Mouse (Mus musculus) c-Kit-negative CD71-positive TER-119-positive erythroid progenitor cells, embryonic 14.5 days (primary cell): ENCODE measurements around the gene Aagab.

Experiments
- DNase-seq: peaks from one replicate; pipeline ENCODE4 v3.0.0-alpha.2; 2013; ENCODE audit warnings: low read depth, low spot score

Gene Aagab

GRCm38 (mm10) chr9:63647581-63648519, 45.4 kb downstream of the Aagab start:
- DNase-seq: no peak

GRCm38 (mm10) chr9:63648520-63648918, 46.1 kb downstream of the Aagab start:
- DNase-seq: no peak

DNA sequence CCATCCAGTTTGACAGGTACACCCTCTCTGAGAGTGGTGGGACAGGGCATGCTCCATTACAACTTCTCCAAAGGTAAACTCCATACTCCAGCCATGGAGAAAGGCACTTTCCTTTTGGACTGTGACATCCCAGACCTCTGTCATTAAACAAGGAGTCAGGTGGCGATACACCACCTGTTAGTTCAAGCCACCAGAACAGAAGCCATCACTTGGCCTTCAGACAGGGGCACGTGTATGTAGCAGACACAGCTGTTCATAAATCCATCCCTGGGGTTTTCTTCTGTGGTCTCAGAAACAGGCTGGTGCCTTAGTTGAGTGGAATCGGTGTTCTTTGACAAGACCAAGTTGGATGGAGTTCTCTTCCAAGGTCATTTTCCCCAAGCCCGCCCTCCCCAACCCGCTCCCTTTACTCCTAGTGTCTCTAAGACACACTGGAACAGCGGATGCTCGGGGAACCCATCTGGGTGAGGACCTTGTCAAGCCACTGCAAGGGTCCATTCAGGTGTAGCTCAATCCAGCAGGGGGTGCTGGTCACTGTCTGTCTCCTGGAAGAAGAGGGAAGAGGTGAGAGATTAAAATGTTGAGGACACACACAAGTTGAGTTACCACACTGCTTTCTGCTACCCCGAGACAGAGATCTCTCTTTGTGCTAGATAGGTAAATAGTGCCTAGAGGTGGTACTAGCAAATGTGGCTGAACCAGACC, 47.5 kb downstream of the Aagab start:
- no peak for DNase-seq

DNA sequence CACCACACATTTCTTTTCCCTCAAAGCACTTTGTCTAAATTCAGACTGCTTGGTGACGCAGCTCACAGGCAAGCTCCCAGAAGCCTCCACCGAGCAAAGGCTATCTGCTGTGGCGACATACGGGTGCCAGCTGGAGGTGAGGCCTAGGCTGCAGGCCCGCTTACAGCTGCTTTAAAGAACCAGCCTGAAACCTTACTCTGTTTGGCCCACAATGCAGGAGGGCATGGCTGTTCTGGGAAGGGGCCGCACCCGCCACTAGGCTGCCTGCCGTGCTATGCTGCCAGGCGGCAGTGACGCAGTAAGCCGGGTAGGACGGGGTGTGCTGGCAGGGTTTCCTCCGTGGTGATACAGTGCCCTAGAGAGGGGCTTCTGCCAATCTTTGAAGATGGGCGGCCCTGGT, 48.4 kb downstream of the Aagab start:
- no peak for DNase-seq

- DNase-seq: no peak
These were observed 49.1 kb downstream of the Aagab start for GRCm38 (mm10) chr9:63651594-63651993.

DNA sequence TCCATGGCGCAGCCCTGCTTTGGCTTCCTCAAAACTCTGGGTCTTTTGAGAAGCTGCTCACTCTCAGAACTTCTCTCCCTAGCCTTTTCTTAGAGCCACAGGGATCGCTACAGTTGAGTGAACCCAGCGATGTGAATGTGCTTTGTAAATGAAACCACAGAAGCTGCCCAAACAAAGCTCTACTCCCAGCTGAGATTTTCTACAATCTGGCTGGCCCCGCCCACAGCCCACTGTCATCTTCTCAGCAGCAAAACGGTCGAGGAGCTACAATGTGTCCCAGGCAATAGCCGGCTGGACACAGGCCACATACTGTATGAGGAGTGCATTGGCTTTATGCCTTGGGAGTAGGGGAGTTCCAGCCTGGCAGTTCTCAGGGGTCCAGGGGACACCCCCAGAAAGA, 51.2 kb downstream of the Aagab start:
- DNase-seq: no peak

- no peak for DNase-seq
These were observed 52.1 kb downstream of the Aagab start for GRCm38 (mm10) chr9:63654575-63654974.

GRCm38 (mm10) chr9:63655092-63655491, 52.6 kb downstream of the Aagab start:
- no peak for DNase-seq

GRCm38 (mm10) chr9:63657167-63657566, 54.7 kb downstream of the Aagab start:
- DNase-seq: no peak

GRCm38 (mm10) chr9:63658436-63658835, 56.0 kb downstream of the Aagab start:
- DNase-seq: no peak

DNA sequence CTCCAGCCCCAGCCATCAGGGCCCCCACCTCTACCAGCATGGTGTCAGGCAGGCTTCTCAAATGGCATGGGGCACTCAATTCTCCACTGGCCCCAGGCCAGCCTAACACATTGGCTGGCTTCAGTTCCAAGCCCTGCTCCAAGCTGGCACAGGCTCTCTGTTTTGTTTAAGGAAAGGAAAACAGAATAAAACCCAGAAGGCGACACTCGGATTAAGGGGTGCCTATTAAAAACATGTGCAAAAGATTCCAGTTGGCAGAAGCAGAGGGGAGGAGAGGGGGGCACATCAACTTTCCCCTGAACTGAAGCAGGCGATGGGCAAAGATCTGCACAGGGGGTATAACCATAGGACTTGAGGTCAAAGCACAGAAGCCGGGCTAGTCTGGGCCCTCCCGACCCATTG, 56.5 kb downstream of the Aagab start:
- DNase-seq: no peak

DNA sequence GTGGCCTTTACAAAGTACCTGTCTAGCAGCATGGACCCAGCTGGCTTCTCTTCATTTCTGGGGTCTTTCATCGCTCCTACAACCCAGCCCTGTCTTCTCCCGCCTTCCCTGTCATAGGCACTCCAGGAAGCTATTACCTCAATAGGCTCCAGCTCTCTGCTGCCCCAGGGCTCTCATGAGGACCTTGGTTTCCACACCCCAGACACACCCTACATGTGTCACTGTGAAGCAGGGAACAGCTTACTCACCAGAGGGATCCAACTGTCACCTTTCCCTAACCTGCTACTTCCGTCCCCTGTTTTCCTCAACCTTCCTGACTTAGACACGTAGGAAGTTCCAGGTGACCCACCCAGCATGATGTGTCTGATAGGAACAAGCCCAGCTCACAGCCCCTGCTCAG, 57.6 kb downstream of the Aagab start:
- DNase-seq: no peak

- no peak for DNase-seq
These were observed 58.2 kb downstream of the Aagab start for GRCm38 (mm10) chr9:63660691-63661090.

DNA sequence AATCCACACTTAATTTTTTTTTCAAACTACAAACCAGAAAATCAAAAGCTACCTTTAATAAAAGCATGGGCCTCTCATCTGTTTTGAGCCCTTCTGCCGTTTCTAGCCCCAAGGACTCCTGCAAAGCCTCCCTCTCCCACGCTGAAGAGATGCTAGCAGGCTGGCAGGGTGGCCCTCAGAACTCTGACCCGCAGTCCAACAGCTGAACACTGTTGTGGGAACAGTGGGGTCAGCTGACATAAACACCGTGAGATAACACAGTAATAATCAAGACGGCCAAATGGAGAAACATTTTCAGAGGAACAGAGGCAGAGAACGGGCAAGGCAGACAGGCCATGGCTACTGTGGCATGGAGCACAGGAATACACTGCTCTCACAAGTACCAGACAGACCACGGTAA, 60.3 kb downstream of the Aagab start:
- no peak for DNase-seq

DNA sequence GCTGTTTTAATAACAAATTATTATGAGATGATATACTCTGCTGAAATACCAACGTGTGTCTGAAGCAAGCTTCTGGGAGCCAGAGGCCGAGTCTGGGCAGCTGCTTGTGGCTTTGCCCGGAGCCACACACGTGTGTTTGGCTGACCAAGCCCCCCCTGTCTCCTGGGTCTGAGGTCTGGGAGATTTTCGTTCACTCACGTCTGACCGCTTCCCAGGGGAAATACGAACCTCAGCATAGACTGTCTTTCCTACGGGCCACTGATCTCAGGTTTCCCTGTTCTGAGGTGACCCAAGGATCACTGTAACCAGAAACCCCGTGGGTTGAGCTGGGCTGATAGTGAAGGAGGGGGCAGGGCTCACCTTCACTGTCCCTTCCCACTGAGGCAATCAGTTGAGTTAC, 60.8 kb downstream of the Aagab start:
- DNase-seq: no peak

DNA sequence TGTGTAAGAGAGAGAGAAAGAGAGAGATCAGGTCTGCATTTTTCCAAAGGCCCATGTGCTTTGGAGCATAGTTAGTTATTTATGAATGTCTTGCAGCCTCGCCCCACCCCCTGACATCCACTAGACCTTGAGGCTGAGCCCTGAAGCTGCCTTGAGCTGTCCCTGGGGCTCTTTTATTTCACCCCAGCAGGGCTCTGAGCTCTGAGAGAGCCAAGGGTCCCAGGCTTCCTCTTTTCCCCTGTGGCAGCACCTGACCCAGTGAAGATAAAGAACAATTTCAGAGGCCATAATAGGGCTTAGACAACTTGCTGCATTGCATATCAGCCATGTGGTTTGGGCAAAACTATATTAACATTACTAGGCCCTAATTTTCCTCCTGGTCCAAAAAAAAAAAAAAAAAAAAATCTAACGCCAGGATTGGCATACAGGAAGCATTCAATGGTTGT, 61.9 kb downstream of the Aagab start:
- DNase-seq: no peak

GRCm38 (mm10) chr9:63664792-63665646, 62.6 kb downstream of the Aagab start:
- DNase-seq: no peak

GRCm38 (mm10) chr9:63666612-63667372, 64.3 kb downstream of the Aagab start:
- no peak for DNase-seq

DNA sequence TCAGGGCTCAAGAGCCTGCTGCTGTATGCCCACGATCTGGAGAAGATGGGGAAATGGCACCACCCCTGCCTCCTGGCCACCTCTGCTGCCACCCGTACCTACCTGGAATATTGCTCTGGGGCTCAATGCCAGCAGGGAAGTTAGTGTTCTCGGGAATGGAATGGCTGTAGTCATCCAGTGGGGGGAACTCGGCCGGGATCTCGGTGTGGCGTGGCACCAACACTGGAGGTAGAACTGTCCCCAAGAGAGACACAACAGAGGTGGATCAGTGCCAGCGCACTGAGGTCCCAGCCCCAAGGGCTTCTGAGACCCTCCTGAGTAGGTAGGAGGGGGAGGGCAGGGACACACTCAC, 64.9 kb downstream of the Aagab start:
- DNase-seq: no peak

- no peak for DNase-seq
These were observed 66.2 kb downstream of the Aagab start for GRCm38 (mm10) chr9:63668621-63669020.

GRCm38 (mm10) chr9:63669816-63670215, 67.4 kb downstream of the Aagab start:
- no peak for DNase-seq
